Mouse (Mus musculus) c-Kit-positive CD71-positive TER-119-negative erythroid progenitor cells, embryonic 14.5 days (primary cell): Measurements from ENCODE around the gene Rad54l.

ENCODE experiments used
- DNase-seq: peaks from one replicate; pipeline ENCODE4 v3.0.0-alpha.2; 2013; ENCODE audit warnings: low read depth

Gene Rad54l

GRCm38 (mm10) chr4:116140801-116141574, 17.5 kb upstream of the Rad54l start:
- no peak for DNase-seq

GRCm38 (mm10) chr4:116137421-116137996, 14.0 kb upstream of the Rad54l start:
- DNase-seq = no peak

- DNase-seq = no peak
These were observed 11.5 kb upstream of the Rad54l start for GRCm38 (mm10) chr4:116134990-116135389.

GRCm38 (mm10) chr4:116133126-116133525, 9.6 kb upstream of the Rad54l start:
- DNase-seq = no peak

- no peak for DNase-seq
These were observed 4.5 kb upstream of the Rad54l start for GRCm38 (mm10) chr4:116127956-116128355.

GRCm38 (mm10) chr4:116125803-116126386, 2.4 kb upstream of the Rad54l start:
- peak; percentile 59 for DNase-seq

GRCm38 (mm10) chr4:116122762-116123161, 728 bp downstream of the Rad54l start:
- peak; percentile 38 for DNase-seq

- no peak for DNase-seq
These were observed 12.0 kb downstream of the Rad54l start for GRCm38 (mm10) chr4:116111486-116111885.

- DNase-seq = no peak
These were observed 12.8 kb downstream of the Rad54l start for GRCm38 (mm10) chr4:116110695-116111094.

GRCm38 (mm10) chr4:116105278-116105677, 18.2 kb downstream of the Rad54l start:
- DNase-seq = no peak

- DNase-seq = peak; percentile 57
These were observed 22.5 kb downstream of the Rad54l start for GRCm38 (mm10) chr4:116100959-116101358.

- no peak for DNase-seq
These were observed 26.3 kb downstream of the Rad54l start for GRCm38 (mm10) chr4:116097211-116097610.

- DNase-seq = no peak
These were observed 27.2 kb downstream of the Rad54l start for GRCm38 (mm10) chr4:116096291-116096690.

- no peak for DNase-seq
These were observed 34.8 kb downstream of the Rad54l start for GRCm38 (mm10) chr4:116088510-116089249.

GRCm38 (mm10) chr4:116077240-116078095, 46.0 kb downstream of the Rad54l start:
- no peak for DNase-seq

- peak; percentile 45 for DNase-seq
These were observed 46.9 kb downstream of the Rad54l start for GRCm38 (mm10) chr4:116076369-116077231.

- peak; percentile 35 for DNase-seq
These were observed 47.7 kb downstream of the Rad54l start for GRCm38 (mm10) chr4:116075631-116076368.

GRCm38 (mm10) chr4:116074861-116075620, 48.4 kb downstream of the Rad54l start, which contains the start of the genes Uqcrh and Lrrc41:
TSS of gene Uqcrh (minus strand) at chr4:116075071.
TSS of gene Lrrc41 (plus strand) at chr4:116075269.
- DNase-seq = peak; percentile 90

- DNase-seq = peak; percentile 66
These were observed 49.3 kb downstream of the Rad54l start for GRCm38 (mm10) chr4:116074145-116074675.
